ENCODE assay signal across 9 mouse cellular contexts in the genomic region with DNA sequence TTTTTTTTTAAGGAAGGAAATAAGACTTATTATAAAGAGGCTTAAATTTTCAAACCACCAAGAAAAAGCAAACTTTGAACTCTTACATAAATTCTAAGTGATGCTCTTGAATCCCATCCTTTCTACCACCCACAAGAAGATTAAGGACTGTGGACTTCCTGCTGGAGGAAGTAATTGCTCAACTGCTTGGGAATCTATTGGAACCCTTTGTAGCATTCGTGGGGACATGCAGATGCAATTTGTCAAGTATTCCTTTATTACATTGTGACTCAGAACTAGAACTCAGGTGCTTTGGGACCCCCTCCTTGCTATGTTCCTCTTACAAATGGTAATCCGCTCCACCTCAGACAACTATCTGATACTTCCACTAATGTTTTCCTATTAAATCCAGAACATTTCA. TPM values are rescaled to one million over a fixed set of nuclear protein-coding genes. Genes with fewer than 3 reads are reported as not detected.
A peak's percentile ranks its signal among the peaks of the same experiment; 100 is the strongest.
DNase-seq lines count a peak whose midpoint lies in the region; ATAC-seq and TF ChIP-seq lines count a peak whose summit lies in the region.
"Had no signal": no experiment of that assay in that cellular context is flagged by ENCODE, and none has a peak within 500 bp of the region (broad histone marks: within the 10 kb centered on the region; RNA-seq: fewer than 3 reads in every experiment).

No protein-coding gene starts in this region.

- intact Hi-C loops in heart, postnatal 10 days (cut with DNase I), result no loop called here

- peak overlapping the region; percentile 75 for H3K4me3 ChIP-seq in heart, embryonic 10.5 days
- H3K4me3 ChIP-seq in stomach, embryonic 14.5 days (ENCODE audit: low read depth, low read length), result no peak overlapping the region
- no peak overlapping the region for H3K4me3 ChIP-seq in stomach, postnatal 0 days (ENCODE audit: low read depth, low read length)
- no peak overlapping the region for H3K4me3 ChIP-seq in stomach, embryonic 16.5 days (replicated peaks; ENCODE audit: low read length)

- H3K27ac ChIP-seq in heart, embryonic 10.5 days, result peak overlapping the region; percentile 95; the same call in 1 of the 2 replicates
- H3K27ac ChIP-seq in stomach, embryonic 14.5 days (ENCODE audit: low read length), result no peak overlapping the region
- no peak overlapping the region for H3K27ac ChIP-seq in stomach, postnatal 0 days (replicated peaks)
- H3K27ac ChIP-seq in stomach, embryonic 16.5 days (ENCODE audit: low read length), result no peak overlapping the region

- TF ChIP-seq CTCF in stomach, postnatal 0 days (IDR thresholded peaks at IDR 0.05; ENCODE audit: low read depth), result no peak

- no peaks in the 10 kb centered on the region for H3K9me3 ChIP-seq in heart, embryonic 10.5 days
- no peaks in the 10 kb centered on the region for H3K9me3 ChIP-seq in stomach, embryonic 14.5 days (ENCODE audit: control insufficient read depth, low read depth, low read length)
- no peaks in the 10 kb centered on the region for H3K9me3 ChIP-seq in stomach, postnatal 0 days (ENCODE audit: control insufficient read depth, low read length)
- H3K9me3 ChIP-seq in stomach, embryonic 16.5 days (replicated peaks; ENCODE audit: control insufficient read depth, low read length), result no peaks in the 10 kb centered on the region

- 38% methylated on average over 2 of the region's 2 CpGs for WGBS in heart, embryonic 10.5 days
- 52% methylated on average over 2 of the region's 2 CpGs for WGBS in stomach, embryonic 14.5 days
- 55% methylated on average over 2 of the region's 2 CpGs for WGBS in stomach, postnatal 0 days
- WGBS in stomach, embryonic 16.5 days, result 53% methylated on average over 2 of the region's 2 CpGs

- no peak for ATAC-seq in stomach, embryonic 14.5 days (ENCODE audit: insufficient number of reproducible peaks, insufficient read depth, low FRiP score, low read depth)
- no peak for ATAC-seq in stomach, postnatal 0 days (ENCODE audit: low FRiP score, low TSS enrichment)
- no peak for ATAC-seq in stomach, embryonic 16.5 days (ENCODE audit: insufficient read depth, low FRiP score)

- H3K36me3 ChIP-seq in heart, embryonic 10.5 days, result no peaks in the 10 kb centered on the region
- no peaks in the 10 kb centered on the region for H3K36me3 ChIP-seq in stomach, embryonic 14.5 days (ENCODE audit: control insufficient read depth, insufficient read depth, low read length)
- no peaks in the 10 kb centered on the region for H3K36me3 ChIP-seq in stomach, postnatal 0 days (ENCODE audit: control insufficient read depth, insufficient read depth, low read length)
- H3K36me3 ChIP-seq in stomach, embryonic 16.5 days (ENCODE audit: control insufficient read depth, insufficient read depth, low read length), result no peaks in the 10 kb centered on the region

- H3K4me2 ChIP-seq in stomach, embryonic 14.5 days (replicated peaks; ENCODE audit: low read depth, low read length), result peak overlapping the region; percentile 75; the same call in 1 of the 2 replicates
- no peak overlapping the region for H3K4me2 ChIP-seq in stomach, postnatal 0 days (replicated peaks; ENCODE audit: low read depth)
- H3K4me2 ChIP-seq in stomach, embryonic 16.5 days (ENCODE audit: low read depth, low read length), result peak overlapping the region; percentile 81

- no peak for TF ChIP-seq EP300 in stomach, postnatal 0 days (optimal IDR thresholded peaks at IDR 0.05)

- no peak overlapping the region for H3K9ac ChIP-seq in stomach, embryonic 14.5 days (replicated peaks; ENCODE audit: low read depth, low read length)
- no peak overlapping the region for H3K9ac ChIP-seq in stomach, postnatal 0 days (ENCODE audit: low read length)
- H3K9ac ChIP-seq in stomach, embryonic 16.5 days (ENCODE audit: low read length), result no peak overlapping the region

- peaks cover 25% of the 10 kb centered on the region; the same call in 1 of the 2 replicates for H3K4me1 ChIP-seq in heart, embryonic 10.5 days
- peaks cover 19% of the 10 kb centered on the region for H3K4me1 ChIP-seq in stomach, embryonic 14.5 days (ENCODE audit: control insufficient read depth, insufficient read depth, low read length)
- peaks cover 2% of the 10 kb centered on the region for H3K4me1 ChIP-seq in stomach, postnatal 0 days (replicated peaks; ENCODE audit: control insufficient read depth, insufficient read depth)
- peaks cover 6% of the 10 kb centered on the region for H3K4me1 ChIP-seq in stomach, embryonic 16.5 days (ENCODE audit: control insufficient read depth, insufficient read depth, low read length)

- DNase-seq in heart, embryonic 10.5 days (ENCODE audit: low spot score), result no peak
- DNase-seq in heart, postnatal 10 days, result no peak
- DNase-seq in stomach, postnatal 0 days (ENCODE audit: low spot score), result no peak
- DNase-seq in induced T-regulatory cell, adult 2 months (ENCODE audit: low read depth), result peak; percentile 6
- DNase-seq in thymus, postnatal 14 days, result no peak
- DNase-seq in layer of hippocampus, postnatal 10 days (ENCODE audit: low spot score in 2 of 2), result no peak
- DNase-seq: thymus, adult 18-20 months had no signal

- no peaks in the 10 kb centered on the region for H3K27me3 ChIP-seq in heart, embryonic 10.5 days (ENCODE audit: insufficient read depth, poor library complexity, severe bottlenecking)
- no peaks in the 10 kb centered on the region for H3K27me3 ChIP-seq in stomach, embryonic 14.5 days (ENCODE audit: control insufficient read depth, insufficient read depth, low read length)
- no peaks in the 10 kb centered on the region for H3K27me3 ChIP-seq in stomach, postnatal 0 days (ENCODE audit: control insufficient read depth, insufficient read depth, low read length)
- H3K27me3 ChIP-seq in stomach, embryonic 16.5 days (ENCODE audit: control insufficient read depth, insufficient read depth, low read length), result no peaks in the 10 kb centered on the region

RNA-seq across cellular contexts. Expression of gene Vcan, which starts 4.0 kb away (rescaled TPM):
- 109 and 166 TPM in 2 replicates for polyA plus RNA-seq in heart, embryonic 10.5 days (2016; fragmentation: Nextera tagmentation; extraction: Ambion mirVana)
- total RNA-seq in heart, postnatal 10 days (2021), result 10 to 100 TPM; 51.5 to 53.2 TPM
- 64.8 and 66.9 TPM in 2 replicates for polyA plus RNA-seq in stomach, embryonic 14.5 days (2014; fragmentation: Nextera tagmentation; extraction: Ambion mirVana)
- 7.6 and 10.0 TPM in 2 replicates for polyA plus RNA-seq in stomach, postnatal 0 days (2015; fragmentation: Nextera tagmentation; extraction: Ambion mirVana)
- polyA plus RNA-seq in stomach, embryonic 16.5 days (2015; fragmentation: Nextera tagmentation; extraction: Ambion mirVana), result 28.2 and 28.8 TPM in 2 replicates
- 10 to 100 TPM; 37.3 to 38.7 TPM for total RNA-seq in layer of hippocampus, postnatal 10 days (2021)
